Mouse (Mus musculus): ENCODE measurements around the gene Rbm25. TPM values are rescaled to one million over a fixed set of nuclear protein-coding genes. Genes with fewer than 3 reads are reported as not detected.
A peak's percentile ranks its signal among the peaks of the same experiment; 100 is the strongest.
"Not testable (repeated sequence)": the region's sequence is repeated elsewhere in the genome, so short reads cannot be mapped to it uniquely, and the experiment has no call there.

Rbm25 gene
- polyA plus RNA-seq (2014; fragmentation: Nextera tagmentation; extraction: Ambion mirVana) = 171 and 197 TPM in 2 replicates

DNA sequence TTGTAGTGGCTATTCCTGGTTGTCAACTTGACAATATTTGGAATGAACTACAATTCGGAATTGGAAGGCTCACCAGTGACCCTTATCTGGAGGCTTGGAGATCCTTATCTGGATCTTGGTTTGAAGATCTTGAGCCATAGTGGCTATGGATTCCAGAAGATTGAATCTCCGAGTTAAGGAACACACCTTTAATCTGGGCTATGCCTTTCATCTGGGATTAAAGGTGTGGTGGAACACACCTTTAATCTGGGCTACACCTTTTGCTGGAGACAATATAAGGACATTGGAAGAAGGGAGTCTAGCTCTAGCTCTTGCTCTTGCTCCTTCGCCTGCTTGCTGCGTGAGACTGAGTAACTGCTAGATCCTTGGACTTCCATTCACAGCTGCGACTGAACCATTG is at the start of gene Rbm25:
Gene Rbm25, plus strand, starts transcription at position 301 of the 400 bp plus-strand sequence.
- ATAC-seq (ENCODE audit: low FRiP score); DNase-seq (ENCODE audit: low spot score); H3K36me3 ChIP-seq (replicated peaks; ENCODE audit: control insufficient read depth, insufficient read depth); H3K27me3 ChIP-seq (ENCODE audit: control insufficient read depth, insufficient read depth, low read length); H3K9me3 ChIP-seq (ENCODE audit: control insufficient read depth, low read length): not testable (repeated sequence)
- no CpG with 5 or more reads among the region's 5 CpGs for WGBS
- H3K4me1 ChIP-seq (replicated peaks; ENCODE audit: control insufficient read depth, insufficient read depth, low read length) = peaks cover 12% of the 10 kb centered on the region
- peak within 1 kb of the TSS; percentile 94 for H3K4me3 ChIP-seq (replicated peaks; ENCODE audit: low read length)
- H3K27ac ChIP-seq = peak within 1 kb of the TSS; percentile 93
- peak within 1 kb of the TSS; percentile 80 for H3K4me2 ChIP-seq (replicated peaks)
- peak within 1 kb of the TSS; percentile 97 for H3K9ac ChIP-seq

DNA sequence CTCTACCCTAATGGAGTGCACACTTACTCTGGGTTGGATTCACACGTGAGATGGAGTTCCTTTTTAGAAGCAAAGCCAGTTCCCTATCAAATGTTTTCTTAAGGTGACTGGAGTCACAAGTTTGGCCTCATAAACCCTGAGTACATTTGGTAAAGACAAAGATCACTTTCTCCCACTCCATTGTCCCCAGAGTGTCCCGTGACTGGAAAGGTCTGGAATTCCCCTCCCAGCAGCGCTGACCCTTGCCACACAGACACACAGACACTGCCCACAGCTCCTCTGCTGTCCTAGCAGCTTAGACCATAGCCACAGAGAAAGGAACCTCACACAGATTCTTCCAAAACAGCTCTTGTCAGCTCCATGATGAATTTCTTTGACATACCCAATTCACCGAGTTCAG is 48.9 kb upstream of the Rbm25 start:
- 58% methylated on average over 4 of the region's 4 CpGs for WGBS
- no peak for DNase-seq (ENCODE audit: low spot score)
- H3K4me1 ChIP-seq (replicated peaks; ENCODE audit: control insufficient read depth, insufficient read depth, low read length) = peaks cover 10% of the 10 kb centered on the region; the same call in 1 of the 2 replicates
- H3K4me3 ChIP-seq (replicated peaks; ENCODE audit: low read length) = no peak overlapping the region
- H3K36me3 ChIP-seq (replicated peaks; ENCODE audit: control insufficient read depth, insufficient read depth) = peaks cover 48% of the 10 kb centered on the region
- no peak overlapping the region for H3K27ac ChIP-seq
- H3K4me2 ChIP-seq (replicated peaks) = no peak overlapping the region
- H3K27me3 ChIP-seq (ENCODE audit: control insufficient read depth, insufficient read depth, low read length) = no peaks in the 10 kb centered on the region
- H3K9ac ChIP-seq = no peak overlapping the region
- no peaks in the 10 kb centered on the region for H3K9me3 ChIP-seq (ENCODE audit: control insufficient read depth, low read length)
- ATAC-seq (ENCODE audit: low FRiP score) = no peak

DNA sequence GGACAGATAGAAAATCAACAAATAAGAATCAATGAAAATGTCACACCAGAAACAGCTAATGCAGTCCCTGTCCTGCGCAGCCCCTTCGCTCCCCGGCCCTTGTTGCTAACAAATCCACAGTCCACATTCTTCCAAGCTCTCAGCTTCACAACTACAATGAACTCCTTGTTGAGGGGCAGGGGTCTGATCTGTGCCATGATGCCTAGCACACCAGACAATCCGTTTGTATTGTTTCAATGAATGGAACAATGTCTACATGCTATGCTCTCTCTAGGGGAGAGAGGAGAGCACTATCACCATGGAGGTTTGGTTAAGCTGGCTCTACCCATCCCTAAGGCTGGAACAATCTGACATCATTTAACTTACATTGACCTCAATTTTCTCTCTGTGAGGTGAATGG is 48.3 kb upstream of the Rbm25 start:
- Histone ChIP-seq H3K4me1 (replicated peaks; ENCODE audit: control insufficient read depth, insufficient read depth, low read length) (peaks cover 10% of the 10 kb centered on the region; the same call in 1 of the 2 replicates), H3K27ac (no peak overlapping the region), H3K9ac (no peak overlapping the region), H3K4me3 (replicated peaks; ENCODE audit: low read length) (no peak overlapping the region), H3K36me3 (replicated peaks; ENCODE audit: control insufficient read depth, insufficient read depth) (peaks cover 48% of the 10 kb centered on the region), H3K9me3 (ENCODE audit: control insufficient read depth, low read length) (no peaks in the 10 kb centered on the region), H3K4me2 (replicated peaks) (no peak overlapping the region), H3K27me3 (ENCODE audit: control insufficient read depth, insufficient read depth, low read length) (no peaks in the 10 kb centered on the region)
- DNase-seq (ENCODE audit: low spot score) = no peak
- WGBS = 70% methylated on average over 4 of the region's 4 CpGs
- no peak for ATAC-seq (ENCODE audit: low FRiP score)

DNA sequence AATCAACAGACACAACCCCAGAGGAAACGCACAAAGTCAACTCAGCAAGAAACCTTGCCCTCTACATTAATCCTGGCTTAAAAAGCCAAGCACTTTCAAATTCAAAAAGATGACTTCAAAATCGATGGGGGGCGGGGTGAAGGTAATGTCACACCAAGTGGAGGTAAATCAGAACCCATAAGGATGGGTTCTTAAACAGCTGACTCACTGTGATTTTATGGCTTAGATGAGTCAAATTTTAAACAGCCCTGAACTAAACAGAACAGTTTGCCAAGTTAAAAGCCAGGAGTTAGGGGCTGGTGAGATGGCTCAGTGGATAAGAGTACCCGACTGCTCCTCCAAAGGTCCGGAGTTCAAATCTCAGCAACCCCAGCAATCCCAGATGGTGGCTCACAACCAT is 44.4 kb upstream of the Rbm25 start:
- no peak overlapping the region for H3K4me2 ChIP-seq (replicated peaks)
- 98% methylated on average over 5 of the region's 5 CpGs for WGBS
- H3K36me3 ChIP-seq (replicated peaks; ENCODE audit: control insufficient read depth, insufficient read depth) = peaks cover 78% of the 10 kb centered on the region
- H3K9ac ChIP-seq = no peak overlapping the region
- H3K27me3 ChIP-seq (ENCODE audit: control insufficient read depth, insufficient read depth, low read length) = no peaks in the 10 kb centered on the region
- no peaks in the 10 kb centered on the region for H3K9me3 ChIP-seq (ENCODE audit: control insufficient read depth, low read length)
- no peak overlapping the region for H3K4me3 ChIP-seq (replicated peaks; ENCODE audit: low read length)
- no peaks in the 10 kb centered on the region for H3K4me1 ChIP-seq (replicated peaks; ENCODE audit: control insufficient read depth, insufficient read depth, low read length)
- DNase-seq (ENCODE audit: low spot score) = no peak
- no peak for ATAC-seq (ENCODE audit: low FRiP score)
- no peak overlapping the region for H3K27ac ChIP-seq

DNA sequence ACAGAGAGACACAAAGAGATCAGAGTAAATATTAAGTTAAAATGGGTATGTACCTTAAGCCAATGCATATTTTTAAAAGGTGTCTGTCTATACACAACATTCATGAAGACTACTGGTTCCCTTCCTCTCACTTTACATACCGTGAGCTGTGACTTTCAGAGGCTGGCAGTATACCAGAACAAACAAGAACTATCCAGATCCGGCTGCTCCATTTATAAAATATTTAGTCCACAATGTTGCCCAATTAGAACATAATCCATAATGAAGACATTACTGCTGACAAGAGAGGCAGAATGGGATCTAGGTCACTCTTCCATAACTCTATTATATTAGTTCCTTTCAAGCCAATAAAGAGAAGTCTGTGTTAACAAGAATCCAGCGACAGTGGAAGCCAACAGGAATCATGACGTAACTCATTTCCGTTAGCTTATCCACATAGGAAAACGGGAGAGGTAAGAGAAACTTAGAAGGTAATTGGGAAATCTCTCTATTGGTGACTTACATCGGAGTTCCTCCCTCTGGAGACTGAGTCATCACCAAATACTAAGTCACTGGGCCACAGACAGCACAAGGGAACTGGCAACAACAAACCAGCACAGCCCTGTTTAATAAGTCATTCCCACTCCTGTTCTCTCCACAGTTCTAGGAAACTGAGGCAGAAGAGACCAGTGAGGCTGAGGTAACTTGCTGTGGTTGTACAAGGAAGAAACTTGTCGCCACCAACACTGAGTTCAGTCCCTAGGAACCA is 39.1 kb upstream of the Rbm25 start:
- ATAC-seq (ENCODE audit: low FRiP score) (no peak), DNase-seq (ENCODE audit: low spot score) (no peak)
- Histone ChIP-seq H3K4me2 (replicated peaks) (no peak overlapping the region), H3K4me3 (replicated peaks; ENCODE audit: low read length) (no peak overlapping the region), H3K9me3 (ENCODE audit: control insufficient read depth, low read length) (no peaks in the 10 kb centered on the region), H3K27ac (no peak overlapping the region), H3K9ac (no peak overlapping the region), H3K27me3 (ENCODE audit: control insufficient read depth, insufficient read depth, low read length) (no peaks in the 10 kb centered on the region), H3K36me3 (replicated peaks; ENCODE audit: control insufficient read depth, insufficient read depth) (peaks cover 79% of the 10 kb centered on the region), H3K4me1 (replicated peaks; ENCODE audit: control insufficient read depth, insufficient read depth, low read length) (peaks cover 25% of the 10 kb centered on the region)
- 90% methylated on average over 8 of the region's 8 CpGs for WGBS

DNA sequence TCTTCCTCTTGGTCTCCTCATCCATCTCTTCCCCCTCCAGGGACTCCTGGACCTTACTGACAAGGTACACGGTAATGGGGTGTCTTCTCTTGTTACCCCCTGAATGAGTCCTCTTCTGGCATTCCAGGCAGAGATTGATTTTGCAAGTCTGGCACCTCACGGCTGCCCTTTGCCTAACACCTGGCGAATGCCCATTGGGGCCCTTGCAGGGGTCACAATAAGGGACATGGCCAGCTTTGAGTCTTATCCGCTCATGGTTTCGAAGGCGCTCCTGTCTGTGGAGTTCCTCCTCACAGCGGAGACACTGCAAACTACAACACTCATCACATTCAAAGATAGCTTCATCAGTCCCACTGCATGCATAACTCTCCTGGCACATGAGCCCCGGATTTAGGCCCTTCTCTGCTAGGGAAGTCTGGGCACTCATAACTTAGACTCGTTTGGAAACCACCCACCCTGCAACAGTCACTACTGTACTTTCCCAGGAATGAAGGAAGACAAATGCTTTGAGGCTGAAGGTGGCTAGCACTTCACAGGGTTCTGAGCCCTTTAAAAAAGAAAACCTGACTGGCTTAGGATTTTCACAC is 36.5 kb upstream of the Rbm25 start:
- Histone ChIP-seq H3K4me1 (replicated peaks; ENCODE audit: control insufficient read depth, insufficient read depth, low read length) (peaks cover 25% of the 10 kb centered on the region), H3K9ac (no peak overlapping the region), H3K27me3 (ENCODE audit: control insufficient read depth, insufficient read depth, low read length) (no peaks in the 10 kb centered on the region), H3K4me2 (replicated peaks) (no peak overlapping the region), H3K9me3 (ENCODE audit: control insufficient read depth, low read length) (no peaks in the 10 kb centered on the region), H3K4me3 (replicated peaks; ENCODE audit: low read length) (no peak overlapping the region), H3K36me3 (replicated peaks; ENCODE audit: control insufficient read depth, insufficient read depth) (peaks cover 53% of the 10 kb centered on the region), H3K27ac (no peak overlapping the region)
- ATAC-seq (ENCODE audit: low FRiP score) = no peak
- 88% methylated on average over 9 of the region's 9 CpGs for WGBS
- DNase-seq (ENCODE audit: low spot score) = no peak

DNA sequence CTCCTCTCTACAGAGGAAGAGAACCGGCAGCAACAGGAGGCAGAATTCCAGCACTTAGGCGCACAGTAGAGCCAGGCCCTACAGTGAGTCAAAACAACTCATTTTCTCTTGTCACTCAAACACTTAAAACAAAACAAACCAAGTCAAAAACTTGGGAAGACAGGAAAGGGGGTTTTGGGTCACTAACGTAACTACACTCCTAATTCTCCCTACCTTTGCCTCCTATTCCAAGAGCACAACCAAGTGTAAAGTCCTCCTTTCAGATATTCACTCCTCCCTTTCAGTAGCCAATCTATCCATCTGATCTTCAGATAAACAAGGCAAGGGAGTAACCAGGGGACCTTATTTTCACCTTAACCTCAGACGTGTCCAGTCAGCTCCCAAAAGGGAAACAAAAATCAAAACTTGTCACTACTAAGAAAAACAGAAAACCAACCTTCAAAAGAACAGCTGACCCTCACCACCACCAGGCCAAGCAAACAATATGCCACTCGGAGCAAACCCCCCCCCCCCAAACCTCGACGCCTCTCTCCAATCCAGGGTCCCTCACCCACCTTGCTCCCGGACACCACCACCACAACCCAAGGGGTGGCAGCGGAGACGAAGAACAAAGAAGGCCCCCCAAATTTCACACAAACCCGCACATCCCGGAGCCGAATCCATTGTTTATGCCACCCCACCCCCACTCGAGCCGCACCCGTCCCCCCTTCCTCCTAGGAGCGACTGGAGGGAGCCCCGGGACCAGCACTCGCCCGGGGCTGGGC is 34.7 kb upstream of the Rbm25 start:
- Histone ChIP-seq H3K27ac (peak overlapping the region; percentile 95), H3K27me3 (ENCODE audit: control insufficient read depth, insufficient read depth, low read length) (no peaks in the 10 kb centered on the region), H3K4me1 (replicated peaks; ENCODE audit: control insufficient read depth, insufficient read depth, low read length) (peaks cover 25% of the 10 kb centered on the region), H3K4me3 (replicated peaks; ENCODE audit: low read length) (peak overlapping the region; percentile 86), H3K9ac (peak overlapping the region; percentile 98), H3K9me3 (ENCODE audit: control insufficient read depth, low read length) (no peaks in the 10 kb centered on the region), H3K36me3 (replicated peaks; ENCODE audit: control insufficient read depth, insufficient read depth) (peaks cover 37% of the 10 kb centered on the region), H3K4me2 (replicated peaks) (peak overlapping the region; percentile 77)
- no peak for ATAC-seq (ENCODE audit: low FRiP score)
- no peak for DNase-seq (ENCODE audit: low spot score)
- WGBS = 4% methylated on average over 20 of the region's 20 CpGs

DNA sequence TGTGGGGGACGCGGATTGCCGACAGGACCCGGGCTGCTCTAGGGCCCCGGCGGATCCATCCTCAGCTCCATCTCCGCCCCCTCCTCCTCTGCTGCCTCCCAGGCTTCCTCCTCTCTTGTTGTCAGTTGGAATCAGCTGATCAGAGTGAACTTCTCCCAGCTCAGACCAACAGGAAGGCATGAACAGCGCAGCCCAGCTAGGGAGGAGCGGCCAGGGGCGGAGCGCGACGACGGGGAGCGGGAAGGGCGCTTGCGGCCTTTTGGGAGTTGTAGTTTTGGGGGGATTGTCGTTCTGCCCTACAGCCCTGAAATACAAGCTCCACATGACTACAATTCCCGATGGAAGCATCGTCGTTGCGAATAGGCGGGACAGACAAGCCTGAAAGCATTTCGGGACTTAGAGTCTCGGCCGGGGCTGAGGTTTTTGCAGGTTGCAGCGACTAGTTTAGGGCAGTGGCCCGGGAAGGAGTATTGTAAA is 34.0 kb upstream of the Rbm25 start, which contains the start of gene Zfyve1:
Gene Zfyve1, minus strand, starts transcription at position 198 of the 477 bp plus-strand sequence.
- peak; percentile 99 for ATAC-seq (ENCODE audit: low FRiP score)
- H3K9me3 ChIP-seq (ENCODE audit: control insufficient read depth, low read length) = no peaks in the 10 kb centered on the region
- peaks cover 32% of the 10 kb centered on the region for H3K36me3 ChIP-seq (replicated peaks; ENCODE audit: control insufficient read depth, insufficient read depth)
- peak within 1 kb of the TSS; percentile 95 for H3K27ac ChIP-seq
- peak within 1 kb of the TSS; percentile 86 for H3K4me3 ChIP-seq (replicated peaks; ENCODE audit: low read length)
- no peaks in the 10 kb centered on the region for H3K27me3 ChIP-seq (ENCODE audit: control insufficient read depth, insufficient read depth, low read length)
- WGBS = under 1% methylated on average over 28 of the region's 28 CpGs
- peaks cover 25% of the 10 kb centered on the region for H3K4me1 ChIP-seq (replicated peaks; ENCODE audit: control insufficient read depth, insufficient read depth, low read length)
- H3K9ac ChIP-seq = peak within 1 kb of the TSS; percentile 98
- peak within 1 kb of the TSS; percentile 77 for H3K4me2 ChIP-seq (replicated peaks)
- DNase-seq (ENCODE audit: low spot score) = peak; percentile 96

DNA sequence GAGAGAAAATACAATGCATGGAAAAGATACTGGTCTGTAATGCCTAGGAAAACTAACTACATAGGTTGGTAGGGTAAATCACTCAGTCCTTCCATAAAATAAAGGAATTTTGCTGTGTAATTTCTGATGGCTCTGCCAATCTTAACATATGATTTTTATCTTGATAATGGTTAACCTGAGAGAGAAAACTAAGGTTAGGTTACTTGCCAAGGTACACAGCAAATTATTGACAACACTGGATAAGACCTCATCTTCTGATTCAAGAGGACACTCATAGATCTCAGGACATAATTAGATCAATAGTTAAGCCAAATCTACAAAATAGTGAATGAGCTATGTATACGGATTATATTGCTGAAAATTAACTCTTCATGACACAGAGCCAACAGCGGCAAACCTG is 33.2 kb upstream of the Rbm25 start:
- Histone ChIP-seq H3K4me1 (replicated peaks; ENCODE audit: control insufficient read depth, insufficient read depth, low read length) (peaks cover 25% of the 10 kb centered on the region), H3K4me3 (replicated peaks; ENCODE audit: low read length) (no peak overlapping the region), H3K27ac (no peak overlapping the region), H3K4me2 (replicated peaks) (no peak overlapping the region), H3K9ac (no peak overlapping the region), H3K36me3 (replicated peaks; ENCODE audit: control insufficient read depth, insufficient read depth) (peaks cover 24% of the 10 kb centered on the region), H3K9me3 (ENCODE audit: control insufficient read depth, low read length) (no peaks in the 10 kb centered on the region), H3K27me3 (ENCODE audit: control insufficient read depth, insufficient read depth, low read length) (no peaks in the 10 kb centered on the region)
- DNase-seq (ENCODE audit: low spot score) (no peak), ATAC-seq (ENCODE audit: low FRiP score) (no peak)
- WGBS = 87% methylated on average over 2 of the region's 2 CpGs
